Mouse (Mus musculus) ovary, postnatal 36 days (tissue): Measurements from ENCODE around the gene Krt84.
"Not testable (repeated sequence)": the region's sequence is repeated elsewhere in the genome, so short reads cannot be mapped to it uniquely, and the experiment has no call there.

ENCODE experiments used
- DNase-seq: peaks from one replicate; pipeline ENCODE4 v3.0.0; 2022; ENCODE audit warnings: low spot score, mixed read lengths

Gene Krt84

DNA sequence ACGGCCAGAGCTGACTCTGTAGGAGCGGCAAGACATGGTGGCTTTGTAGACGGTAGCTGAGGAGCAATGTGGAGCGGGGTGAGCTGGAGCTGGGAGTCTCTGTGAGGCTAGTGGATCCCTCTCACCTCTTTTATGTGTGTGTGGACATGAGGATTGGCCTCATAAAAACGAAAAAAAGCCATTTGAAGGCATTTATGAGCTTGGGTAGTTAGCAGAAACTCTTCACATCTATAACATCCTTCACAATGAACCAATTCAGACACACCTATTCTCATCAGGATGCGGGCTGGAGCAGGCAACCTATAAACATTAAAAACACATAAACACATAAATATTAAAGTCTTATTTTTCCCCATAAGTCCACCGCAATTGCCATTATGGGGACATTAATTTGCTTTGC is at the start of gene Krt84:
Gene Krt84, minus strand, starts transcription at position 101 of the 400 bp plus-strand sequence.
- no peak for DNase-seq

GRCm38 (mm10) chr15:101581701-101582100 is 49.1 kb upstream of the Krt84 start:
- DNase-seq, result no peak

DNA sequence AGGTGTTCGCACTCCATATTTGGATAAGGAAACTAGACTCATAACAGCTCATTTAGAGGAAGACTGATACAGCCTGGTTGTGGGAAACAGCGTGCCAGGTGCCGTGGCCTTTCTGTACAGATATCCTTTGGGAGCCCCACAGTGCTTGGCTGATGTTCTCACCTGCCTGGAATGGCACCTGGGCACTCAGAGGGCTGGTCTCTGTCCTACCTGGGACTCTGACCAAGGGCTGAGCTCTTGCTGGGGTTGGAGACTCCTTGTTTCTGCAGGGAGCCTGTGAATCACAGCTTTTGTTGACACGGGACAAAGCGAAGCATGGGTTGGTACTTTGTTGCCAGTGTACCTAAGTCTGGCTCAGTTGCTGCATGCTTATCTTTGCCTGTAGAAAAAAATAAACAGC is 42.9 kb upstream of the Krt84 start:
- no peak for DNase-seq

DNA sequence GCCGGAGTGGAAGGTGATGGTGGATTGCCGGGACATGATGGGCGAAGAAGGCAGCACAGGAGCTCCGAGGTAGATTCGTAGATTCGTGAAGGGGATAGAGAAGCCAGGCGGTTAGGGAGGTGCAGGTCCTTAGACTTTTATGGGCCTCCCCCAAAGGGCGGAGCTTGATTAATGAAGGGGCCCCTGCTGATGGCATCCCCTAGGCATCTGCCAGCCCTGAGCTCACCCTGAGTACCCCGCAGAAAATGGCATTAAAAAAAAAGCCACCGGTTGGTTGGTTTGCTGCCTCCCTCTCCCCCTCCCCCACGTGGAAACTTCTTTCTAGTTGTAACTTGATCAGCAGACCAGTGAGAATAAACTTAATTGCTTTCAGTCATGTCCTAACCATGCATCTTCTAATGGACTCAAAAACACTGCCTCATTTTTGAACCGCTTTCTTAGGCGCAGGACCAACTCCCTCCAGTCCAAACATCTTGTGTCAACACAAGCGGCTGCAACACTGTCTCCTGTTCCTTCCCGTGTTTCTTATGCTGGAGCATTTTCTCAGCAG is 41.3 kb upstream of the Krt84 start, which contains the start of gene Krt75:
Gene Krt75, minus strand, starts transcription at position 109 of the 550 bp plus-strand sequence.
- DNase-seq, result no peak

- DNase-seq, result peak; percentile 13
Observed at GRCm38 (mm10) chr15:101567780-101568179, 35.2 kb upstream of the Krt84 start.

DNA sequence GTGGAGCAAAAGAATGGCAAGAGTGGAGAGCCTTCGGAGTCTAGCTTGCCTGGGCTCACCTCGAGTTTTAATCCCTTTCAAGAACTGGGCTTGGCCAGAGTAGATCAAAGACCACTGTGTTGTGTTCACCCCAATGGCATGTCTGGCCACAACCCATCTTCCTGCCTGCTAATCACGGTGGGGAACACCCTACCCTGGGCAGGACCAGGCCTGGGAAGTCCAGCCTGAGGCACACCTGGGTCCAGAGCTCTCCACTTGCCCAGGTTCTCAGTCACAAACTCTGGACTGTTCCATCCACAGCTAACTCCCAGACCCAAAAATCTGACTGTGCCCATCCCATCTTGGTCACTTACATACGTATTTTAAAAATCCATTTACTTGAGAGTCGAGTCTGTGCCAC is 30.2 kb upstream of the Krt84 start, which contains the start of gene Krt90:
Gene Krt90, minus strand, starts transcription at position 101 of the 400 bp plus-strand sequence.
- DNase-seq, result no peak

GRCm38 (mm10) chr15:101558034-101558646 is 25.5 kb upstream of the Krt84 start:
- no peak for DNase-seq

GRCm38 (mm10) chr15:101553169-101553568 is 20.5 kb upstream of the Krt84 start:
- peak; percentile 34 for DNase-seq

GRCm38 (mm10) chr15:101552188-101552587 is 19.6 kb upstream of the Krt84 start:
- DNase-seq, result no peak

DNA sequence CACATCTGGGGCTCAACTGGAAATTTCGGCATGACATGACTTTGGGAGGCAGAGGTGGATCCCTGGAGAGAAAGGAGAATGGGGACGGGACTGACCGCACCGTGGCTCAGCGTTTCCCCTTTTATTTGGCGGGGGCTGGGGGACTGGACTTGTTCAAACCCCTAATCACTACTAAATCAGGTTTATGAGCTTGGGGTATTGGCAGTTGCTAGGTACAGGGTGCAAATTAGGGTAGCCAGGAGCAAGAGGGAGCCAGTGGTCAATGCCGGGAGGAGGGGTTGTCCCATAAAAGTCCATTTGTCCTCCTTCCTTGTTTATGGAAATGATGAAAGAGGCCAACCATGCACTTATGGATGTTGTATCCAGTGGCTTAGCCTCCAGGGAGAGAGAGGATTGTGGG is 17.9 kb upstream of the Krt84 start, which contains the start of gene Krt82:
Gene Krt82, minus strand, starts transcription at position 101 of the 400 bp plus-strand sequence.
- no peak for DNase-seq

GRCm38 (mm10) chr15:101544478-101544877 is 11.9 kb upstream of the Krt84 start:
- DNase-seq, result no peak

DNA sequence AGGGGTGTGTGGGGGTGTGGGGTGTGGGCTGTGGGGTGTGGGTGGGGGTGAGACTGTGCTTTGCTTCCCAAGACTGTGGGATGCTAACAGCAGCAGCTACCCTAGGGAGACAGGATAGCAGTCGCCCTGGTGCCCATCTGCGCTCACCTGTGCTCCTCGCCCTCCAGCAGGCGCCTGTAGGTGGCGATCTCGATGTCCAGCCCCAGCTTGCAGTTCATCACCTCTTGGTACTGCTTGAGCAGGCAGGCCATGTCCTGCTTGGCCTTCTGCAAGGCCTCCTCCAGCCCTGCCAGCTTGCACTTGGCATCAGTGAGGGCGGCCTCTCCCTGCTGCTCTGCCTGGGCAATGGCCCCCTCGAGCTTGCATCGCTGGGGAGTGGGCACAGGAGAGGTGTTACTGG is 9.9 kb upstream of the Krt84 start:
- DNase-seq, result no peak

DNA sequence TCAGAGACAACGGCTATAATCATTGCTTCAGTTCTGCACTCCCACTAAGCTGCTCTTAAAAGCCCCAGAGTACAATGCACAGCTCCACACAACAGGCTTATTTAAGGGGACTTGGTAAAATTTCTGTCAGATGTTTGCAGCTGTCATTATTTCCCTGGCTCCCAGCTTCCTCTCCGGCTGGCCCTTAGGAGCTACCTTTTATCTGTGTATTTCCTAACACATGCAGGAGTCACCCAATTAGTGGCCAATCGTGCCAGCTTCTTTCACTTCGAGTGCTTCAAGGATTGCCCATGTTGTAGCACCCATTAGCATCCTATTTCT is 5.9 kb upstream of the Krt84 start:
- no peak for DNase-seq

GRCm38 (mm10) chr15:101537864-101538579 is 5.4 kb upstream of the Krt84 start:
- DNase-seq, result no peak

- DNase-seq, result no peak
Observed at GRCm38 (mm10) chr15:101536054-101536850, 3.6 kb upstream of the Krt84 start.

DNA sequence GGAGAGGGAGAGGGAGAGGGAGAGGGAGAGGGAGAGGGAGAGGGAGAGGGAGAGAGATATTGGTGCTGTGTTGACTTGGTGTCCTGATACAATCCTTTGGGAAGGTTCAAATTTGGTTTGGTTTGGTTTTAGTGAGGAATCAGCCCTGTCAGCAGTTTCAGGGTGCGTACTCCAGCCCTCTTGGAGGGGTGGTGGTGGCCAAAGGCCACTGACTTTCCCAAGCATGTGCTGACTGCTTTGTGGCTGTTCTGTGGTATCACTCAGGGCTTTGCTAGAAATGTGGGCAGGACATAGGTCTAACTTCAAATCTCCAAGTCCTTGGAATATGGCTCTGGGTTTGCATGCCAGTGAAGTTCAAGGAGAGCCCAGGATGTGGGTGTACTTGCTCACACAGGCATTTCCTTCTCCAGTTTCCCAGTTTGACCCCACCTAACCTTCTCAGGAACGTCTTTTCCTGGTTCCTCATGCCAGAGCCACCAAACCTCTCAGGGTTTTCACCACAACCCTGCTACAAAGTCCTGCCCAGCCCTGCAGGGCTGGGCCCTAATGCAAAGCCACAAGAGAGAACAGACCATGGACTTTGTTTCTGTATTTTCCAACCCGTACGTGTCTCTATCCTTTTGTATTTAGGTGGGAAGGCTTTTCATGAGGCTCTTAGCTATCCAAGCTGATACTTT is 9.9 kb downstream of the Krt84 start:
- DNase-seq, result no peak

DNA sequence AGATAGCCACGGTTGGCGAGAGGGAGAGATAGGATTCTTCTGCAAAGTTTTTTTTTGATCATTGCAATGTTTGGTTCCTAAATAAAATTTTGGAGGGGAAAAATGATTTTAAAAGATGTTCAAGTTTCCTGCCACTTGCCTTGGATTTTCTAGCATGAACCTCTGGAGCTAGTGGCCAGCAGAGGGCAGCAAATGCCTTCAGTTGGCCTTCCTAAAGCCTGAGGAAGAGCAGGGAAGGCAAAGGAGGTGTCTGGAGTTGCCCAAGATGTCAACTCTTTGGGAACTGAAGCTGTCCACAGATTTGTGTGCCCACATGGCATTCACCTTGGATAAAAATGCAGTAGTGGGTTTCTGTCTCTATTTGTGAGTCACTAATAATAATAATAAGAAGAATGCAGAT is 12.8 kb downstream of the Krt84 start:
- DNase-seq, result peak; percentile 70

DNA sequence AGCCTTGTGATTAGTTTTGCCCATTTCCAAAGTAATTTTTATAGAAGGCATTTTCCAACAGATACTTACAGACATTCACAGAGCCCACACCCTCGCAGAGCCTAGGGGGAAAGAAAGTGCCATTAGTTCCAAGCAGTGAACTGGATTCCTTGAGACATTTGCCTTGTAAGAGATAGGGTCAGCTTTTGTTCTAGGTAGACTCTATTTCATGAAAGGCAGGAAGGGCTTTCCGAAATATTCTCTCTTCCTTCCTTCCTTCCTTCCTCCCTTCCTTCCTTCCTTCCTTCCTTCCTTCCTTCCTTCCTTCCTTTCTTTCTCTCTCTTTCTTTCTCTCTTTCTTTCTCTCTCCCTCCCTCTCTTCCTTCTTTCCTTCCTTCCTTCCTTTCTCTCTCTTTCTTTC is 15.5 kb downstream of the Krt84 start, which contains the start of gene Gm49425:
Gene Gm49425, minus strand, starts transcription at position 101 of the 400 bp plus-strand sequence.
- not testable (repeated sequence) for DNase-seq

DNA sequence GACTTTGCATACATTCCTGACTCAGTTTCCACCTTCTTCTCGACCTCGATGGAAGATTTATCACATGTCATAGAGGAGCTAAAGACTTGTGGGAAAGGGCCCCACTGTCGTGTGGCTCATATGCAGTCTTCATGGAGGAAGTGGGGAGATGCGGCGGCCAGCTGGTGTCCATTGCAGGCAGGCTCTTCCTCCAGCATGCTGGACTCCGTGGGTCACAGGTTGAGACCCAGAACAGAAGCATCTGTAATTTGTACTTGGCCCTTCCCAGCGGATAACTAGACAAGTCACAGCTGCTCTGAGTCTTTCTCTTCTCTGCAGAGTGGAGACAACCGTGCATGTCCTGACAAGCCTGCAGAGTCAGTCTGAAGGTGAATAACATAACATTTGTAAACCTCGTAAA is 24.4 kb downstream of the Krt84 start:
- no peak for DNase-seq

GRCm38 (mm10) chr15:101506896-101507758 is 25.5 kb downstream of the Krt84 start:
- peak; percentile 64 for DNase-seq

GRCm38 (mm10) chr15:101497181-101497580 is 35.4 kb downstream of the Krt84 start:
- DNase-seq, result peak; percentile 29
